In genomic region chr9:118168544-118168943, GRCm38 (mm10) we compare ENCODE assay signal across 9 mouse cellular contexts. TPM values are rescaled to one million over a fixed set of nuclear protein-coding genes. Genes with fewer than 3 reads are reported as not detected.
A peak's percentile ranks its signal among the peaks of the same experiment; 100 is the strongest.
DNase-seq lines count a peak whose midpoint lies in the region; ATAC-seq and TF ChIP-seq lines count a peak whose summit lies in the region.
"Had no signal": no experiment of that assay in that cellular context is flagged by ENCODE, and none has a peak within 500 bp of the region (broad histone marks: within the 10 kb centered on the region; RNA-seq: fewer than 3 reads in every experiment).

No protein-coding gene starts in this region.

- TF ChIP-seq EP300 in ES-Bruce4 (IDR thresholded peaks at IDR 0.05; ENCODE audit: insufficient read depth, low read depth, low read length): no peak

- no peaks in the 10 kb centered on the region; the same call in 1 of the 2 replicates for H3K9me3 ChIP-seq in kidney, embryonic 16.5 days (ENCODE audit: low read length)
- H3K9me3 ChIP-seq in ES-Bruce4 (replicated peaks; ENCODE audit: control insufficient read depth, insufficient read depth, low read length, poor library complexity, severe bottlenecking): no peaks in the 10 kb centered on the region
- peaks cover 6% of the 10 kb centered on the region; the same call in 1 of the 2 replicates for H3K9me3 ChIP-seq in hindbrain, embryonic 14.5 days (ENCODE audit: control insufficient read depth, low read length)

- no peaks in the 10 kb centered on the region for H3K4me1 ChIP-seq in kidney, embryonic 16.5 days (ENCODE audit: insufficient read depth, low read length)
- no peaks in the 10 kb centered on the region for H3K4me1 ChIP-seq in ES-Bruce4 (ENCODE audit: control insufficient read depth, insufficient read depth, low read length)
- H3K4me1 ChIP-seq in hindbrain, embryonic 14.5 days (replicated peaks; ENCODE audit: control insufficient read depth, insufficient read depth, low read length): no peaks in the 10 kb centered on the region
- H3K4me1 ChIP-seq: heart, embryonic 13.5 days had no signal

- no peak overlapping the region for H3K4me2 ChIP-seq in kidney, embryonic 16.5 days (replicated peaks; ENCODE audit: low read depth, low read length)
- no peak overlapping the region for H3K4me2 ChIP-seq in hindbrain, embryonic 14.5 days (replicated peaks)
- H3K4me2 ChIP-seq: heart, embryonic 13.5 days had no signal

- intact Hi-C loops in gastrocnemius, postnatal 36 days (cut with DNase I): loop anchor here (2.0 kb wide), 1 partner anchor 116 kb away; no protein-coding TSS in a partner anchor

- H3K9ac ChIP-seq in kidney, embryonic 16.5 days (replicated peaks; ENCODE audit: low read length): no peak overlapping the region
- H3K9ac ChIP-seq in ES-Bruce4 (ENCODE audit: low read depth, poor library complexity, severe bottlenecking): no peak overlapping the region
- H3K9ac ChIP-seq in hindbrain, embryonic 14.5 days: no peak overlapping the region
- H3K9ac ChIP-seq: heart, embryonic 13.5 days had no signal

- no peak overlapping the region for H3K27ac ChIP-seq in kidney, embryonic 16.5 days (ENCODE audit: low read length)
- no peak overlapping the region for H3K27ac ChIP-seq in ES-Bruce4 (ENCODE audit: insufficient read depth, low read length)
- H3K27ac ChIP-seq in hindbrain, embryonic 14.5 days: no peak overlapping the region
- H3K27ac ChIP-seq: heart, embryonic 13.5 days had no signal

- WGBS in kidney, embryonic 16.5 days: 58% methylated on average over 5 of the region's 5 CpGs
- 52% methylated on average over 5 of the region's 5 CpGs for WGBS in hindbrain, embryonic 14.5 days

- H3K27me3 ChIP-seq in kidney, embryonic 16.5 days (ENCODE audit: insufficient read depth, low read length): no peaks in the 10 kb centered on the region
- H3K27me3 ChIP-seq in ES-Bruce4 (ENCODE audit: control insufficient read depth, insufficient read depth, low read length, poor library complexity, severe bottlenecking): no peaks in the 10 kb centered on the region
- no peaks in the 10 kb centered on the region for H3K27me3 ChIP-seq in hindbrain, embryonic 14.5 days (ENCODE audit: control insufficient read depth, insufficient read depth, low read length)
- H3K27me3 ChIP-seq: heart, embryonic 13.5 days had no signal

- peak; percentile 4 for TF ChIP-seq CTCF in ES-Bruce4 (IDR thresholded peaks at IDR 0.05; ENCODE audit: low read depth, low read length)

- peak; percentile 9 for DNase-seq in kidney, adult 11 months
- DNase-seq in gastrocnemius, postnatal 36 days: no peak
- DNase-seq in hindbrain, embryonic 14.5 days (ENCODE audit: low spot score): no peak
- no peak for DNase-seq in gastrocnemius, adult 8-10 months (ENCODE audit: low spot score in 2 of 2)

- no peak overlapping the region for H3K4me3 ChIP-seq in kidney, embryonic 16.5 days (ENCODE audit: low read length)
- H3K4me3 ChIP-seq in ES-Bruce4 (ENCODE audit: low read depth, low read length): no peak overlapping the region
- H3K4me3 ChIP-seq in hindbrain, embryonic 14.5 days (replicated peaks; ENCODE audit: low read length): no peak overlapping the region
- H3K4me3 ChIP-seq: heart, embryonic 13.5 days had no signal

- TF ChIP-seq POLR2A in ES-Bruce4 (IDR thresholded peaks at IDR 0.05; ENCODE audit: insufficient read depth, low read length): no peak

- no peaks in the 10 kb centered on the region for H3K36me3 ChIP-seq in kidney, embryonic 16.5 days (ENCODE audit: insufficient read depth, low read length)
- H3K36me3 ChIP-seq in ES-Bruce4 (ENCODE audit: control insufficient read depth, insufficient read depth, low read length, poor library complexity, severe bottlenecking): no peaks in the 10 kb centered on the region
- no peaks in the 10 kb centered on the region for H3K36me3 ChIP-seq in hindbrain, embryonic 14.5 days (replicated peaks; ENCODE audit: control insufficient read depth, insufficient read depth)
- H3K36me3 ChIP-seq: heart, embryonic 13.5 days had no signal

- ATAC-seq in kidney, embryonic 16.5 days (ENCODE audit: low FRiP score, low TSS enrichment): no peak
- ATAC-seq in erythroblast, adult 5-6 weeks (replicated peaks; ENCODE audit: low FRiP score, poor library complexity, severe bottlenecking): peak; percentile 39; the same call in 1 of the 2 replicates
- ATAC-seq in monocyte, adult 5-6 weeks (replicated peaks; ENCODE audit: insufficient number of reproducible peaks, low FRiP score, low TSS enrichment, poor library complexity, severe bottlenecking): peak; percentile 58; the same call in 1 of the 2 replicates
- ATAC-seq in hindbrain, embryonic 14.5 days (ENCODE audit: low FRiP score): no peak

RNA-seq across cellular contexts. Expression of gene Cmc1, which starts 18.6 kb away (rescaled TPM):
- 39.2 and 40.2 TPM in 2 replicates for polyA plus RNA-seq in kidney, embryonic 16.5 days (2015; fragmentation: Nextera tagmentation; extraction: Ambion mirVana)
- polyA plus RNA-seq in ES-Bruce4 (2011; ENCODE audit: insufficient read depth, insufficient read length, low read depth, missing spikeins): 44.5 and 52.6 TPM in 2 replicates
- total RNA-seq in erythroblast, adult 5-6 weeks (2015; ENCODE audit: low replicate concordance): 13.2 and 36.3 TPM in 2 replicates
- total RNA-seq in erythroblast, adult 5-6 weeks (2017; ENCODE audit: low replicate concordance): 3.3 and 11.7 TPM in 2 replicates
- 17.1 to 31.0 TPM (median 22.1 TPM) in 3 replicates for total RNA-seq in monocyte, adult 5-6 weeks (2017)
- total RNA-seq in gastrocnemius, postnatal 36 days (2021): 10 to 100 TPM; 18.0 to 22.4 TPM
- polyA plus RNA-seq in hindbrain, embryonic 14.5 days (2014; fragmentation: Nextera tagmentation; extraction: Ambion mirVana): 40.6 and 48.6 TPM in 2 replicates
- total RNA-seq in gastrocnemius, adult 8-10 months (2022): 10 to 100 TPM; 18.3 to 25.0 (median 21.5) TPM

Comparison
In these comparisons a context has a peak if more than half of its experiments do, and no peak if none do; other contexts are left out.
1. ATAC-seq: peak in erythroblast, adult 5-6 weeks (single experiment) and monocyte, adult 5-6 weeks (single experiment); none in kidney, embryonic 16.5 days (single experiment) and hindbrain, embryonic 14.5 days (single experiment).